Mouse (Mus musculus) ES-E14 (cell line): ENCODE measurements at regions not wholly inside any gene's neighbourhood (a gene's known extent, or its start where the extent isn't known, plus 50 kb on each side); places are given as distances from the start of the nearest gene placed in this dataset.

ENCODE experiments used
- DNase-seq: peaks from one replicate; pipeline ENCODE4 v3.0.0-alpha.2; 2013; ENCODE audit warnings: low read depth, low spot score
- H3K27ac ChIP-seq: 2 replicates; pipeline ENCODE4 v1.5.1; 2012; ENCODE audit warnings: low read depth, mild to moderate bottlenecking, low read length, moderate library complexity, mixed read lengths; ENCODE audit not compliant: poor library complexity, insufficient read depth, severe bottlenecking
- H3K36me3 ChIP-seq: 2 replicates; pipeline ENCODE4 v1.6.1; 2012; ENCODE audit warnings: mild to moderate bottlenecking, low read length, moderate library complexity, mixed read lengths; ENCODE audit not compliant: control insufficient read depth, poor library complexity, insufficient read depth, severe bottlenecking
- H3K4me1 ChIP-seq, 2 experiments: fragments of 150-350 bp in 1 of 2; sonication (generic) in 1 of 2; 2 replicates each; pipeline ENCODE4 v1.6.1; 2012; ENCODE audit warnings: low read length in 2 of 2, mild to moderate bottlenecking in 1 of 2, mixed read lengths in 1 of 2; ENCODE audit not compliant: control insufficient read depth in 2 of 2, insufficient read depth in 2 of 2, poor library complexity in 1 of 2
- H3K4me3 ChIP-seq, 2 experiments: fragments of 150-350 bp in 1 of 2; sonication (generic) in 1 of 2; 2 replicates each; pipeline ENCODE4 v1.5.1; 2012; ENCODE audit warnings: low read length in 2 of 2, low read depth in 1 of 2, mild to moderate bottlenecking in 1 of 2, mixed read lengths in 1 of 2; ENCODE audit not compliant: insufficient read depth in 1 of 2, poor library complexity in 1 of 2, severe bottlenecking in 1 of 2
- H3K9ac ChIP-seq: 2 replicates; pipeline ENCODE4 v1.6.1; 2012; ENCODE audit warnings: low read depth, mild to moderate bottlenecking, low read length, mixed read lengths; ENCODE audit not compliant: poor library complexity, insufficient read depth, severe bottlenecking
- H3K9me3 ChIP-seq: fragments of 150-350 bp; sonication (generic); 2 replicates; pipeline ENCODE4 v1.6.1; 2012; ENCODE audit warnings: low read depth, mild to moderate bottlenecking, low read length; ENCODE audit not compliant: control insufficient read depth, insufficient read depth
- CHD2 ChIP-seq: IDR thresholded peaks from 2 replicates; pipeline ENCODE4 v1.6.1; 2014; ENCODE audit warnings: mild to moderate bottlenecking, low read depth, low read length, inconsistent platforms
- HCFC1 ChIP-seq: IDR thresholded peaks from 2 replicates; pipeline ENCODE4 v1.6.1; 2012; ENCODE audit warnings: low read length, inconsistent platforms, borderline replicate concordance; ENCODE audit not compliant: insufficient read depth
- MAFK ChIP-seq: IDR thresholded peaks from 2 replicates; pipeline ENCODE4 v1.6.1; 2014; ENCODE audit warnings: mild to moderate bottlenecking, low read depth, low read length, inconsistent platforms; ENCODE audit not compliant: insufficient read depth
- ZC3H11A ChIP-seq: IDR thresholded peaks from 2 replicates; pipeline ENCODE4 v1.6.1; 2012; ENCODE audit warnings: low read depth, mild to moderate bottlenecking, inconsistent platforms, low read length, borderline replicate concordance
- ZNF384 ChIP-seq: IDR thresholded peaks from 2 replicates; pipeline ENCODE4 v1.6.1; 2012; ENCODE audit warnings: low read depth, low read length, inconsistent platforms
- in situ Hi-C, 2 experiments: fragments of 600-800 bp; cut with MboI; formaldehyde crosslinking; loops; one replicate each; pipeline ENCODE4 v1.15.1; 2025; ENCODE audit warnings: low sequenced_read_pairs in 2 of 2, inconsistent platforms in 1 of 2; ENCODE audit not compliant: unreplicated experiment in 2 of 2

DNA sequence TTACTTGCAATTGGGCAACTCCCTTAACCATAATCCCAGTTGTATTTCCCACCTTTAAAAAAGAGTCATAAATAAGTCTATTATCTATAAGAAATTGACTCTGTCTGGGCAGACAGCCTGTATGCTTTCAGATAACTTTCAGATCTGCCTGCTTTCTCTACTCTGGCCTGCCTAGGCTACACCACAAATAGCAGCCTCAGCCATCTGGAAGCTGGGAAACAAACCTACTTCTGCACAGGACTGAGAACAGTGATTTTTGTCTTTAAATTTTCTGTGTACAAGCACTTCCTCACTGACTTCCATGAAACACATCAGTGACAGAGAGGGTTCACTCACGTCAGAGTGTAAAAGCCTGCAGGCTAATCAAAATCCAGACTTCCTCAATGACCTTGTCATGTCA lies 482.8 kb upstream of the Adgrl4 start:
- in situ Hi-C loops = no loop called here
- TF ChIP-seq MAFK (no peak), ZC3H11A (no peak), CHD2 (no peak), HCFC1 (no peak), ZNF384 (no peak)
- DNase-seq = no peak
- Histone ChIP-seq H3K9ac (no peak overlapping the region), H3K27ac (no peak overlapping the region), H3K9me3 (no peaks in the 10 kb centered on the region), H3K4me3 (no peak overlapping the region), H3K36me3 (no peaks in the 10 kb centered on the region), H3K4me1 (no peaks in the 10 kb centered on the region)

DNA sequence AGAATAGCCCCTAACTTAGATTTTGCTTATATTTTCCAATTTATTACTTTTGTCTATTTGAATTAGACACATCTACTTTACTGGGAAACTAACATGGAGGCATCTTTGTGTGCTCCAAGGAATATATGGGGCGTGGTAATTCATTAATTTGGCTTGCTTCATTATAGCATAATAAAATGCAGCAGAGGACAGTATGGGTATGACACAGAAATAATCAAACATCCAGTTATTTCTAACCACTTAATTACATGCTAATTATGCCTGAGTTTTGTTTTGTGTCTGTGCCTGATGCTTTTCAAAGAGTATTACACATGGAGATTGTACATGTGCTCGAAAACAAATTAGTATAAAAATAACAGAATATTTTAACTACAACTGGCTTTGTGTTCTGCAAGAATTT lies 438.0 kb upstream of the Adgrl4 start:
- no peak overlapping the region for H3K9ac ChIP-seq

DNA sequence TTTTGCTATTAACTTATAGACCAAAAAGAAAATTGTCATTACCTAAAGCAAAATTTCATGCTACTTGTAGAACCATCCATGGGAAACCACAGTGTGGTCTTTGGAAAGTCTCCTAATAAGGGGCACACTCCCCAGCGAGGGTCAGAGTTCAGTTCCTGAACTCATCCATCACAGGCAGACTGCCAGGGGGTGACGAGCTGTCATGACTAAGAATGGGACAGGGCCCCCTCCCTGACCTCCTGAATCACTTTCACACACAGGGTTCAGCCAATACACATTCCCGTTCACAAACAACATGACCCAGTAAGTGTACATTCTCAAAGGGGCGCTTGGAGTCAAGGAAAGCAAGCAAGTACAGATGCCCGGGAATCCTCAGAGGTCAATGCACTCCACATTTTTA lies 437.5 kb upstream of the Adgrl4 start:
- H3K4me3 ChIP-seq = no peak overlapping the region
- no peak for DNase-seq

More for the DNA sequence above, 438.0 kb upstream of the Adgrl4 start:
- in situ Hi-C loops = no loop called here
- no peaks in the 10 kb centered on the region for H3K9me3 ChIP-seq
- no peak overlapping the region for H3K4me3 ChIP-seq
- H3K36me3 ChIP-seq = no peaks in the 10 kb centered on the region
- TF ChIP-seq MAFK (no peak), ZC3H11A (no peak), CHD2 (no peak), HCFC1 (no peak), ZNF384 (no peak)
- H3K4me1 ChIP-seq = no peaks in the 10 kb centered on the region
- no peak for DNase-seq
- H3K27ac ChIP-seq = no peak overlapping the region

DNA sequence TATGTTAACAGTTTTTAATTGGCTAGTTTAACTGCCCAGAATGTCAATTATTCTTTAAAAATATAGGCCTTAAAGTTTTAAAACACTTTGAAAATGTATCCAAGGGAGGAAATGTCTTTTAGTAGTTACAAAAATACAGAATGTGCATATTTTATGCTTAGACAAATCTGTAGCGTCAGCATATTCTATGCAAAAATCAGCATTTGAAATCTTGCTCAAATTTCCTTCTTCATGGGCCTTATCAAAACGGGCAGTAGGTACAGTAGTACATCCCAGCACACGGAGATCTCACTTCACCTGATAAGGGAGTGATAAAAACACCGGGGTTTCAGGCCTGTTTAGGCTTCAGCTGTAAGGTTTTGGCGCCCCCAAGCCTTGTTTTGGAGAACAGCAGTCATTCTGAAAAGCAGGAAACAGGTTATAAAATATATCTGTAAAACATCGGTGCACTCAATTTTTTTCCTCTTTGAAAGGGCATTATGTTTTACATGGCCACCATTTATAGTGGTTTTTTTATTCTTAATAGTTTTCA lies 435.7 kb upstream of the Adgrl4 start:
- Histone ChIP-seq H3K9ac (no peak overlapping the region), H3K27ac (no peak overlapping the region), H3K36me3 (no peaks in the 10 kb centered on the region), H3K9me3 (no peaks in the 10 kb centered on the region), H3K4me1 (no peaks in the 10 kb centered on the region), H3K4me3 (no peak overlapping the region)
- in situ Hi-C loops = no loop called here
- TF ChIP-seq HCFC1 (no peak), MAFK (peak; percentile 77)
- DNase-seq = peak; percentile 13

More for the DNA sequence above, 437.5 kb upstream of the Adgrl4 start:
- Histone ChIP-seq H3K9ac (no peak overlapping the region), H3K36me3 (no peaks in the 10 kb centered on the region), H3K27ac (no peak overlapping the region), H3K9me3 (no peaks in the 10 kb centered on the region), H3K4me1 (no peaks in the 10 kb centered on the region)
- no peak for TF ChIP-seq CHD2
- TF ChIP-seq MAFK = no peak
- no peak for TF ChIP-seq HCFC1
- TF ChIP-seq ZNF384 = no peak
- TF ChIP-seq ZC3H11A = no peak
- in situ Hi-C loops = no loop called here

DNA sequence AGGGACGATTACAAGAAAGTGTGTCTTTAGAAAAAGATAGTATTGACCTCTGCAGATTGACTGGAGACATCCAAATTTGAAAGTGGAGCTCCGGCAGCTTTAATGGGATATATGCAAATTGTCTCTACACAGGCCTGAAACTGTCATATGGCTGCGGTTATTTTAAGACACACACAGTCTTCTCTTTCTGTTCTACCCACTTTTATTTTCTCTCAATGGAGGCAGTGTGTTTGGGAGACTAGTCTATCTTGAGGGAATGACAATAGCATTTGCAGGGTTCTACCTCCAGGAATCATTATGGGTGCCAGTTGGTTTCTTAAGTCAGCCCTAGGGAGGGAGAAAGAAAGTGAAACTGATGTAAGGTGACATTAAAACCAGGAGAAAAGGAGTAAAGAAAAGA lies 434.2 kb upstream of the Adgrl4 start:
- in situ Hi-C loops = no loop called here
- no peak overlapping the region for H3K9ac ChIP-seq
- no peak for TF ChIP-seq ZC3H11A
- TF ChIP-seq HCFC1 = no peak
- no peak for TF ChIP-seq ZNF384
- no peak for TF ChIP-seq MAFK
- TF ChIP-seq CHD2 = no peak
- no peak for DNase-seq
- H3K36me3 ChIP-seq = no peaks in the 10 kb centered on the region
- H3K27ac ChIP-seq = no peak overlapping the region
- H3K4me3 ChIP-seq = no peak overlapping the region
- no peaks in the 10 kb centered on the region for H3K4me1 ChIP-seq
- no peaks in the 10 kb centered on the region for H3K9me3 ChIP-seq
